Mouse (Mus musculus): ENCODE results near the gene Etv6. TPM values are rescaled to one million over a fixed set of nuclear protein-coding genes. Genes with fewer than 3 reads are reported as not detected.

Etv6 gene
- polyA plus RNA-seq, 1 experiment from 2014 or later = 5.2 TPM

DNA sequence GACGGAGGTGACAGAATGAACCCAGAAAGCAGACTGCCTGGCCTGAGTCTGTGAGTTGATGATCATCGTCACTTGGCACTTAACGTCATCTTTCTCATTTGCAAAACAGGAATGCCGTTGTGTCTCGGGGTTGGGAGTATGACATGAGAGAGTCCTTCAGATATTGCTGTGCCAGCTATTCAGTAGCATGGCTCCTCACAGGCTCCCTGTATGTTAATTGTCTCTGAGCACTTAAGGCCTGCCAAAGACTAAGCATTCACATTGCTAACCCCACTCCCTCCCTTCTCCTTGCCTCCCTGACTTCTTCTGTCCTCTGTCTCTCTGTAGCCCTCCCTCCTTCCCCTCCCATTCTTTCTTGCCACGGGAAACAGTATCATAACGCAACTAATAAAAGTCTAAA, 72.2 kb downstream of the Etv6 start:
- no peak overlapping the region for H3K4me2 ChIP-seq (ENCODE audit: low read length)
- no peak overlapping the region for H3K27ac ChIP-seq (ENCODE audit: low read length)
- H3K4me1 ChIP-seq (replicated peaks; ENCODE audit: control insufficient read depth, insufficient read depth, low read length) = peaks cover 12% of the 10 kb centered on the region
- no peak overlapping the region for H3K9ac ChIP-seq (replicated peaks; ENCODE audit: low read depth, low read length)
- no peaks in the 10 kb centered on the region for H3K27me3 ChIP-seq (replicated peaks; ENCODE audit: control insufficient read depth, insufficient read depth, low read length)
- no peaks in the 10 kb centered on the region for H3K9me3 ChIP-seq (ENCODE audit: control insufficient read depth, low read length)
- no peak overlapping the region for H3K4me3 ChIP-seq (replicated peaks; ENCODE audit: low read length)
- no peak for ATAC-seq
- WGBS = 75% methylated on average over 7 of the region's 7 CpGs
- H3K36me3 ChIP-seq (ENCODE audit: control insufficient read depth, insufficient read depth) = no peaks in the 10 kb centered on the region

DNA sequence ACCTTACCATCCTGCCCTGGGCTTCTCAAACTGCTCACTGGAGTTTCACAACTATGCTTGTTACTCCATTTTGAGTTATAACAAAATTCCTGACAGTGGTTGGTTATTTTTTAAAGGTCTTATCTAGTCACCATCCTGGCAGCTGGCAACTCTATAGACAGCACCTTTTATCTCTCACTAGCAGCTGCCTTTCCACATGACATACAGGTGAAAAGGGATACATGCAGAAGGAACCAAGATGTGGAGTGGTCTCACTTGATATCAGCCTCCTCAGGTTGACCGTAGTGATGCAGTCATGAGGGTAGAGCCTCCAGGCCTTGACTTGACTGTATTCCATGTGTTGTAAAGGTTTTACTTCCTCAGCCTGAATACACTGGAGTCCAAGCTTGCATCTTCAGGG, 74.2 kb downstream of the Etv6 start:
- Histone ChIP-seq H3K27me3 (replicated peaks; ENCODE audit: control insufficient read depth, insufficient read depth, low read length) (no peaks in the 10 kb centered on the region), H3K4me3 (replicated peaks; ENCODE audit: low read length) (no peak overlapping the region), H3K27ac (ENCODE audit: low read length) (no peak overlapping the region), H3K9ac (replicated peaks; ENCODE audit: low read depth, low read length) (no peak overlapping the region), H3K36me3 (ENCODE audit: control insufficient read depth, insufficient read depth) (no peaks in the 10 kb centered on the region), H3K9me3 (ENCODE audit: control insufficient read depth, low read length) (no peaks in the 10 kb centered on the region), H3K4me2 (ENCODE audit: low read length) (no peak overlapping the region), H3K4me1 (replicated peaks; ENCODE audit: control insufficient read depth, insufficient read depth, low read length) (peaks cover 12% of the 10 kb centered on the region)
- ATAC-seq = no peak
- 95% methylated on average over 1 of the region's 1 CpGs for WGBS

DNA sequence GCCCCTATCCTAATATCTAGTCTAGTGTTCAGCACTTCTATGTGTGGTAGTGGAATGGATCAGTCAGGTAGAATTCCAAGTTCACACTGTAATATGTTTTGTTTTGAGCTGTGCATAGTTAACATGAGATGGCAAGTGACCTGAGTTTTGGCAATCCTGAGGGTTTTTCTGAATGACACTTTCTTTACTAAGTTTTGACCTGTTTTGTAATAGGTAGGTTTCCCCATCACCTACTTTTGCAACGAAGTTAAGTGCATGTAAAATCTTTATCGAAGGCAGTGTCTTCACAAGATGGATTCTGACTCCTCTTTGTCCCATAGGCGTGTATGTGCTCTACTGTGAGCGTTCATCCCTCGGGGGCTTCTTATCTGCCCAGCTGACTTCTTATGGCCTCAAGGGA, 74.7 kb downstream of the Etv6 start:
- ATAC-seq = no peak
- H3K4me1 ChIP-seq (replicated peaks; ENCODE audit: control insufficient read depth, insufficient read depth, low read length) = peaks cover 10% of the 10 kb centered on the region
- 99% methylated on average over 5 of the region's 5 CpGs for WGBS
- H3K9ac ChIP-seq (replicated peaks; ENCODE audit: low read depth, low read length) = no peak overlapping the region
- no peaks in the 10 kb centered on the region for H3K9me3 ChIP-seq (ENCODE audit: control insufficient read depth, low read length)
- H3K4me3 ChIP-seq (replicated peaks; ENCODE audit: low read length) = no peak overlapping the region
- no peak overlapping the region for H3K27ac ChIP-seq (ENCODE audit: low read length)
- H3K27me3 ChIP-seq (replicated peaks; ENCODE audit: control insufficient read depth, insufficient read depth, low read length) = no peaks in the 10 kb centered on the region
- H3K36me3 ChIP-seq (ENCODE audit: control insufficient read depth, insufficient read depth) = no peaks in the 10 kb centered on the region
- no peak overlapping the region for H3K4me2 ChIP-seq (ENCODE audit: low read length)

DNA sequence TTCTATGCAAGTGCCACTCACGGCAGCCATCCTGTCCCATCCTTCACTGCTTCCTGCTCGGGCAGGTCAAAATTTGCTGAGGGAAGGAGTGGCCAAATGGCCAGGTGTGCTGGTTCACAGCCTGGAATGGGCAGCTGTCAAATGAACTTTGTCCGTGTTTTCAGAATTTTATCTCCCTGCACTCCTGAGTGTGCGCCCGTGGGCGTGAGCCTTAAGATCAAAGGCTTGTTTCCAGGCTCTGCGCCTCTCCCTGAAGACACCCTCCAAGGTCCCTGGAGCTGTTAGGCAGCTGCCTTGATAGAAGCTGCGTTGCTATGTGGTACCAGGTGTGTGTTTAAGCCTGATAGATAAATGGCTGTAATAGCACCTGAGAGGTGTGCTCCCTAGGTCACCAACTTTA, 76.1 kb downstream of the Etv6 start:
- Histone ChIP-seq H3K4me3 (replicated peaks; ENCODE audit: low read length) (no peak overlapping the region), H3K36me3 (ENCODE audit: control insufficient read depth, insufficient read depth) (no peaks in the 10 kb centered on the region), H3K4me1 (replicated peaks; ENCODE audit: control insufficient read depth, insufficient read depth, low read length) (no peaks in the 10 kb centered on the region), H3K9me3 (ENCODE audit: control insufficient read depth, low read length) (no peaks in the 10 kb centered on the region), H3K27ac (ENCODE audit: low read length) (no peak overlapping the region), H3K9ac (replicated peaks; ENCODE audit: low read depth, low read length) (no peak overlapping the region), H3K27me3 (replicated peaks; ENCODE audit: control insufficient read depth, insufficient read depth, low read length) (no peaks in the 10 kb centered on the region), H3K4me2 (ENCODE audit: low read length) (no peak overlapping the region)
- no peak for ATAC-seq
- 93% methylated on average over 8 of the region's 8 CpGs for WGBS

DNA sequence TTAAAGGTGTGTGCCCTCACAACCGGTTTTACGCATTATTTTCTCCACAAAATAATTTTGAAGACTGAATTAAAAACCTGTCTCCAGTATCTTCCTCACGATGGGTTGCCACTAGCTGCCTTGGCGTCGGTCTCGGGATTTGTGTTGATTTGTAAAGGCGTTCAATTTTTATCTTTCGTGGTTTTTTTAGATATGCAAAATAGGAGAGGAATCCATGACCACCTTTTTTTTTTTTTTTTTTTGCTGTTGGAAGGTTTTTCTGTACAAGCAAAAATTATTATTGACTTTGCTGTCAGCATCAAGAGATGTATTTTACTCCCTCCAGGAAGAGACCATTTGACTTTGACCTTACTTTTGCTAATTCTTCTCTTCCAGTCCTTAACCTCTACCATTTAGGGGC, 77.3 kb downstream of the Etv6 start:
- Histone ChIP-seq H3K9ac (replicated peaks; ENCODE audit: low read depth, low read length) (no peak overlapping the region), H3K27ac (ENCODE audit: low read length) (no peak overlapping the region), H3K27me3 (replicated peaks; ENCODE audit: control insufficient read depth, insufficient read depth, low read length) (no peaks in the 10 kb centered on the region), H3K36me3 (ENCODE audit: control insufficient read depth, insufficient read depth) (no peaks in the 10 kb centered on the region), H3K4me2 (ENCODE audit: low read length) (no peak overlapping the region), H3K4me3 (replicated peaks; ENCODE audit: low read length) (no peak overlapping the region), H3K9me3 (ENCODE audit: control insufficient read depth, low read length) (no peaks in the 10 kb centered on the region), H3K4me1 (replicated peaks; ENCODE audit: control insufficient read depth, insufficient read depth, low read length) (no peaks in the 10 kb centered on the region)
- WGBS = 95% methylated on average over 8 of the region's 8 CpGs
- no peak for ATAC-seq

DNA sequence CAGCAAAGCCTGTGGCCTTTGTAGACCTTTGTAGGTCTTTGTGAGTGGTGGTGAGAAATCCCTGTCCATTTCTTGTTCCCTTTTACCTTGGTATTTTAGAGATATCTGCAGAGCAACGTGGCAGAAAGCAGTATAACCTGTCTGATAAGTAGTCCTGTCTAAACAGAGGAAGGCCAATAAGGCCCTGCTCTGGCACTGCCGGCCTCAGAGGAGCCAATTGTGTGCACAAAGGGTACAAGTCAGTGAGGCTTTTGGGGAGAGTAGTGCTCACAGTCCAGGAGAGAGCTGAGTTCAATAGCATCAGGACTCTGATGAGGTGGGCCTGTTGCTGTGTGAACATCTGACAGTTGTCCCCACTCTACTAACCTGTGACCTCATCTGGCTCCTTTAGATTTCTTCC, 77.7 kb downstream of the Etv6 start:
- Histone ChIP-seq H3K4me2 (ENCODE audit: low read length) (no peak overlapping the region), H3K27ac (ENCODE audit: low read length) (no peak overlapping the region), H3K4me1 (replicated peaks; ENCODE audit: control insufficient read depth, insufficient read depth, low read length) (no peaks in the 10 kb centered on the region), H3K4me3 (replicated peaks; ENCODE audit: low read length) (no peak overlapping the region), H3K9me3 (ENCODE audit: control insufficient read depth, low read length) (no peaks in the 10 kb centered on the region), H3K27me3 (replicated peaks; ENCODE audit: control insufficient read depth, insufficient read depth, low read length) (no peaks in the 10 kb centered on the region), H3K36me3 (ENCODE audit: control insufficient read depth, insufficient read depth) (no peaks in the 10 kb centered on the region), H3K9ac (replicated peaks; ENCODE audit: low read depth, low read length) (no peak overlapping the region)
- ATAC-seq = no peak
- WGBS = 73% methylated on average over 2 of the region's 2 CpGs

DNA sequence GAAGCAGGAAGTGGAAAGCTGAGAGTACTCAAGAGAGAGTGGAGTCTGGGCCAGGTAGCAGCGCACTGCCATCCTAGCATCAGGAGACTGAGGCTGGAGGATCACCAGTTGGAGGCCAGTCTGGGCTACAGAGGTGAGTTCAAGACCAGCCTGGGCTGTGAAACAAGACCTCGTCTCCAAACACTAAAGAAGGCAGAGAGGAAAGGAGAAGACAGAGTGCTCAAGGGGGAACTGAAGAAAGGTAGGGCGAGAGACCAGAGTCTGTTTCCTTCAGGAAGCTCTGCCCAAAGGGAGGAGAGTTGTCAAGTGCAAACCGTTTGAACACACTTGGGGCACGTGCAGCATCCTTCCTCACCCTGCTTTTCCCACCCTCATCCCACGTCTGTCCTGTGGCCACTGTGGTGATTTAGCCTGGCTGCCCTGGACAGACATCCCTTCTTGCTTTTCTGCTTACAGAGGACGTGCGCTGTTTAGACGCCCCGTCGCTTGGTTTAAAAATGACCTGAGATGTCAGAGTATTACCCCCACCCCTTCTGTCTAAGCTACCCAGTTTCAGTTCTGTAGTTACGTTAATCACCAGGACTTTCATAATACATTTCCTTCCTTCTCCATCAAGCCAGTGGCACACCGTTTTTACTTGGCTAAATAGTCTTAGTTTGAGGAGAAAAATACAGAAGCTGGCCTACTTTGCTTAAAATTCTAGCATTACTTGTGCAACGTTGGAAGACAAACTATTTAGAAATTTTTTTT, 79.9 kb downstream of the Etv6 start:
- Histone ChIP-seq H3K9ac (replicated peaks; ENCODE audit: low read depth, low read length) (no peak overlapping the region), H3K27me3 (replicated peaks; ENCODE audit: control insufficient read depth, insufficient read depth, low read length) (no peaks in the 10 kb centered on the region), H3K4me1 (replicated peaks; ENCODE audit: control insufficient read depth, insufficient read depth, low read length) (no peaks in the 10 kb centered on the region), H3K27ac (ENCODE audit: low read length) (no peak overlapping the region), H3K9me3 (ENCODE audit: control insufficient read depth, low read length) (no peaks in the 10 kb centered on the region), H3K4me2 (ENCODE audit: low read length) (no peak overlapping the region), H3K36me3 (ENCODE audit: control insufficient read depth, insufficient read depth) (no peaks in the 10 kb centered on the region), H3K4me3 (replicated peaks; ENCODE audit: low read length) (no peak overlapping the region)
- 93% methylated on average over 14 of the region's 14 CpGs for WGBS
- no peak for ATAC-seq

DNA sequence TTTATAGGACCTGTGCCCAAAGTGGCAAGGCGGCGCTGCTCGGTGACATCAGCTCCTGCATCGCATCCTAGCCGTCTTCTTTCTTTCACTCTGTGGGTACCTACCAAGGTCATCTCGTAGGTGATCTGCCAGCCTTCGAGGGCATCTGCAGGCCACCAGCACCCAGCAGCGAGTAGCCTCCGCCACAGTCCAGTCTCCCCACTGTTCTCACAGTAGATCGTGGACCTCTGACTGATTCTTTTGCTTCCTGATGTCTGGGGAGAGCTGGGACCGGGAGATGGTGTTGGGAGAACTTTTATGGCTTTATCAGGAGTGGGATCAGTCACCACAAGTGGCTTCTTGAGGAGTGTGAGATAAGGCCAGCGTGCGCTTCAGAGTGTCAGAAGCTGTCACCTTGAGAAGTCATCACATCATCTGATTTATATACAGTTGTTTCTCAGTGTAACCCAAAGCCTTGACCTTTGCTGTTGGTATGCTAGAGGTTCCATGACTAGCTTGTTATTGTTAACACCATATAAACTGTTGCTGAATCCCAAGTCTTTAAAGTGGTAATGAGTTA, 82.0 kb downstream of the Etv6 start:
- Histone ChIP-seq H3K9me3 (ENCODE audit: control insufficient read depth, low read length) (no peaks in the 10 kb centered on the region), H3K27me3 (replicated peaks; ENCODE audit: control insufficient read depth, insufficient read depth, low read length) (no peaks in the 10 kb centered on the region), H3K36me3 (ENCODE audit: control insufficient read depth, insufficient read depth) (no peaks in the 10 kb centered on the region), H3K4me3 (replicated peaks; ENCODE audit: low read length) (no peak overlapping the region), H3K9ac (replicated peaks; ENCODE audit: low read depth, low read length) (no peak overlapping the region), H3K27ac (ENCODE audit: low read length) (no peak overlapping the region), H3K4me2 (ENCODE audit: low read length) (no peak overlapping the region), H3K4me1 (replicated peaks; ENCODE audit: control insufficient read depth, insufficient read depth, low read length) (no peaks in the 10 kb centered on the region)
- 92% methylated on average over 13 of the region's 13 CpGs for WGBS
- ATAC-seq = no peak

DNA sequence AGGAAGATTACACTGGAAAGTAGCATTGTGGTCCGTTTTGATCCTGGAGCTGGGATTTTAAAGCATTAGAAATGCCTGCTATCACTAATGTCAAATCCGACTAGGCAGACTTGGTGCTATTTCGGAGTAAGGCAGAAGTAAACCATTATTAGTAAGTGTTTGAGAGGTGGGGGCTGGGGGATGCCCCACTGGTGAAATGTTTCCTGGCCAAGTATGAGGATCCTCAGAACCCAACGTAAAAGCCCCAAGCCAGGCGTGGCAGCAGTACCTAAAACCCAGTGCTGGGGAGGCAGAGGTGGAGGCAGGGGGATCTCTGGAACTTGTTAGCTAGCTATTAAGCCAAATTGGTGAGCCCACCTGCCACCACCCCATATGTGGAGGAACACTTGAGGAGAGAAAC, 83.0 kb downstream of the Etv6 start:
- Histone ChIP-seq H3K4me1 (replicated peaks; ENCODE audit: control insufficient read depth, insufficient read depth, low read length) (peaks cover 3% of the 10 kb centered on the region; the same call in 1 of the 2 replicates), H3K4me2 (ENCODE audit: low read length) (no peak overlapping the region), H3K9me3 (ENCODE audit: control insufficient read depth, low read length) (no peaks in the 10 kb centered on the region), H3K27ac (ENCODE audit: low read length) (no peak overlapping the region), H3K27me3 (replicated peaks; ENCODE audit: control insufficient read depth, insufficient read depth, low read length) (no peaks in the 10 kb centered on the region), H3K9ac (replicated peaks; ENCODE audit: low read depth, low read length) (no peak overlapping the region), H3K36me3 (ENCODE audit: control insufficient read depth, insufficient read depth) (no peaks in the 10 kb centered on the region), H3K4me3 (replicated peaks; ENCODE audit: low read length) (no peak overlapping the region)
- WGBS = 82% methylated on average over 5 of the region's 5 CpGs
- ATAC-seq = no peak
